Mouse (Mus musculus) kidney, embryonic 14.5 days (tissue): ENCODE data around the gene Furin. TPM values are rescaled to one million over a fixed set of nuclear protein-coding genes. Genes with fewer than 3 reads are reported as not detected.
A peak's percentile ranks its signal among the peaks of the same experiment; 100 is the strongest.

Source experiments
- ATAC-seq: fragments of 200-750 bp; cut with Nextera tagmentation; 2 replicates; pipeline ENCODE4 v1.8.0; 2017; ENCODE audit warnings: moderate number of reproducible peaks, mild to moderate bottlenecking, moderate TSS enrichment, moderate library complexity; ENCODE audit not compliant: low FRiP score, low TSS enrichment
- H3K27ac ChIP-seq: fragments of 300-500 bp; sonication (generic); 2 replicates; pipeline ENCODE4 v1.5.1; 2014; ENCODE audit warnings: low read depth, mild to moderate bottlenecking, low read length, moderate library complexity, mixed read lengths
- H3K27me3 ChIP-seq: fragments of 300-500 bp; sonication (generic); 2 replicates; pipeline ENCODE4 v1.6.1; 2014; ENCODE audit warnings: mild to moderate bottlenecking, low read length; ENCODE audit not compliant: control insufficient read depth, insufficient read depth
- H3K36me3 ChIP-seq: fragments of 300-500 bp; sonication (generic); 2 replicates; pipeline ENCODE4 v1.6.1; 2014; ENCODE audit warnings: low read length, mixed read lengths; ENCODE audit not compliant: control insufficient read depth, insufficient read depth
- H3K4me1 ChIP-seq: fragments of 300-500 bp; sonication (generic); 2 replicates; pipeline ENCODE4 v1.6.1; 2014; ENCODE audit warnings: low read length, mixed read lengths; ENCODE audit not compliant: control insufficient read depth, insufficient read depth
- H3K4me2 ChIP-seq: fragments of 300-500 bp; sonication (generic); replicated peaks from 2 replicates; pipeline ENCODE4 v1.6.1; 2014; ENCODE audit warnings: low read depth, mild to moderate bottlenecking, low read length
- H3K4me3 ChIP-seq: fragments of 300-500 bp; sonication (generic); 2 replicates; pipeline ENCODE4 v1.5.1; 2014; ENCODE audit warnings: mild to moderate bottlenecking, low read length
- H3K9ac ChIP-seq: fragments of 300-500 bp; sonication (generic); 2 replicates; pipeline ENCODE4 v1.6.1; 2014; ENCODE audit warnings: low read depth, mild to moderate bottlenecking, low read length, moderate library complexity
- H3K9me3 ChIP-seq: fragments of 300-500 bp; sonication (generic); 2 replicates; pipeline ENCODE4 v1.6.1; 2016; ENCODE audit warnings: low read length; ENCODE audit not compliant: control insufficient read depth
- WGBS: fragments of 180-500 bp; shearing (Covaris S2); extraction: QIAGEN DNeasy Blood & Tissue Kit; methylation state at CpG from one replicate; pipeline ENCODE4 v1.1.7; 2014; 5-methylcytosine and 5-hydroxymethylcytosine counted together
- polyA plus RNA-seq: library from polyadenylated mRNA; unstranded; fragments of >200 nt; fragmentation: Nextera tagmentation; extraction: Ambion mirVana; gene quantifications from 2 replicates; pipeline ENCODE4 v1.2.1, GENCODE M21; 2014

Furin gene
- polyA plus RNA-seq, 1 experiment from 2014 or later = 13.6 TPM

- H3K4me3 ChIP-seq = no peak overlapping the region
- no peak for ATAC-seq
- H3K4me2 ChIP-seq = no peak overlapping the region
- H3K9ac ChIP-seq = no peak overlapping the region
- no peaks in the 10 kb centered on the region for H3K9me3 ChIP-seq
- H3K27ac ChIP-seq = no peak overlapping the region
- peaks cover 41% of the 10 kb centered on the region for H3K36me3 ChIP-seq
- no peaks in the 10 kb centered on the region for H3K27me3 ChIP-seq
- peaks cover 8% of the 10 kb centered on the region; the same call in 1 of the 2 replicates for H3K4me1 ChIP-seq
- 88% methylated on average over 9 of the region's 9 CpGs for WGBS
Measured at GRCm38 (mm10) chr7:80368009-80368408, 37.2 kb downstream of the Furin start.

GRCm38 (mm10) chr7:80367232-80367631 is 38.0 kb downstream of the Furin start:
- no peak for ATAC-seq
- H3K36me3 ChIP-seq = peaks cover 49% of the 10 kb centered on the region
- H3K27ac ChIP-seq = no peak overlapping the region
- 97% methylated on average over 7 of the region's 7 CpGs for WGBS
- no peaks in the 10 kb centered on the region for H3K27me3 ChIP-seq
- H3K4me3 ChIP-seq = no peak overlapping the region
- H3K9me3 ChIP-seq = no peaks in the 10 kb centered on the region
- H3K9ac ChIP-seq = no peak overlapping the region
- no peak overlapping the region for H3K4me2 ChIP-seq
- peaks cover 8% of the 10 kb centered on the region; the same call in 1 of the 2 replicates for H3K4me1 ChIP-seq

- Histone ChIP-seq H3K4me1 (peaks cover 8% of the 10 kb centered on the region; the same call in 1 of the 2 replicates), H3K9ac (no peak overlapping the region), H3K36me3 (peaks cover 64% of the 10 kb centered on the region), H3K27me3 (no peaks in the 10 kb centered on the region), H3K27ac (no peak overlapping the region), H3K9me3 (no peaks in the 10 kb centered on the region), H3K4me2 (no peak overlapping the region), H3K4me3 (no peak overlapping the region)
- WGBS = 64% methylated on average over 2 of the region's 2 CpGs
- ATAC-seq = no peak
Measured at GRCm38 (mm10) chr7:80365759-80366158, 39.5 kb downstream of the Furin start.

DNA sequence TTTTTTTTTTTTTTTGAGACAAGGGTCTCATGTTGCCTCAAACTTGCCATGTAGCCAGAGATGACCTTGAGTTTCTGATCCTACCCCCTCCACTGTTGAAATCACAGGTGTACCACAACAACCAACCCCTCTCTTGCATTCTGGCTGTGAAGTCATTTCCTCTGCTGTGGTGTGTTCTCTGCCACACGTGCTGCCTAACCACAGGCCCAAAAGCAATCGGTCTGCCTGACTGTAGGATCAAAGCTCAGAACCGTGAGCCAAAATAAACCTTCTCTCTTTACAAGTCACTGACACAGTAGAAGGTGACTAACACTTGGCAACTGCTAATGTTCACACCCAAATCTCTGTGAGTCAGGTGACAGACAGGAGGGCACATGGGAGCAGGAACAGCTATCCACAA is 44.8 kb downstream of the Furin start:
- Histone ChIP-seq H3K9ac (no peak overlapping the region), H3K9me3 (no peaks in the 10 kb centered on the region), H3K4me3 (no peak overlapping the region), H3K4me1 (no peaks in the 10 kb centered on the region), H3K4me2 (no peak overlapping the region), H3K36me3 (peaks cover 83% of the 10 kb centered on the region), H3K27me3 (no peaks in the 10 kb centered on the region), H3K27ac (no peak overlapping the region)
- ATAC-seq = no peak
- 47% methylated on average over 3 of the region's 3 CpGs for WGBS

GRCm38 (mm10) chr7:80358039-80358438 is 47.2 kb downstream of the Furin start:
- Histone ChIP-seq H3K4me2 (no peak overlapping the region), H3K36me3 (peaks cover 79% of the 10 kb centered on the region), H3K27ac (no peak overlapping the region), H3K4me1 (no peaks in the 10 kb centered on the region), H3K9me3 (no peaks in the 10 kb centered on the region), H3K9ac (no peak overlapping the region), H3K4me3 (no peak overlapping the region), H3K27me3 (no peaks in the 10 kb centered on the region)
- no peak for ATAC-seq
- 78% methylated on average over 4 of the region's 4 CpGs for WGBS

- 0 out of 2 replicates have a peak overlapping the region, but pooled peaks have one; percentile 17 for H3K27ac ChIP-seq
- no peak for ATAC-seq
- 60% methylated on average over 8 of the region's 8 CpGs for WGBS
Measured at GRCm38 (mm10) chr7:80357156-80357555, 48.1 kb downstream of the Furin start.

DNA sequence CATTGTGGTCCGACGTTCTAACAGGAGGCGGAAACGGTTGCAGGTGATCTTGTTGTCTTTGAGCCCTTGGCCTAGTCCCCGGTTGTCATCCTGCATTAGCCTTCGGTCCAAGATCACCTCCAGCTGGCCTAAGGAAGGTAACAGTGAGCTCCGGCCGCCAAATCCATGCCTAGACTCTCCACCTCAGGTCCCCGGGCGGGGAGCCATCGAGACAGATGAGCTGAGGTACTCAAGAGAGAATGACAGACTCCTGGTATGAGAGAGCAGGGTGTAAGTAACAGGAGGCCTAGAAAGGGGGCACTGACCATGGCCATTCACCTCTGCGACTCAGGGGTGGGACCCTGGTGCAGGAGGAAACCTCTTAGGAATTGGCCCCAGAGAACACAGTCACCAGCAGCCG is 48.9 kb downstream of the Furin start:
- Histone ChIP-seq H3K4me1 (no peaks in the 10 kb centered on the region), H3K9ac (0 out of 2 replicates have a peak overlapping the region, but pooled peaks have one; percentile 7), H3K27ac (no peak overlapping the region), H3K4me3 (no peak overlapping the region), H3K9me3 (no peaks in the 10 kb centered on the region), H3K36me3 (peaks cover 76% of the 10 kb centered on the region), H3K4me2 (no peak overlapping the region), H3K27me3 (no peaks in the 10 kb centered on the region)
- WGBS = 89% methylated on average over 13 of the region's 13 CpGs
- ATAC-seq = no peak

More at GRCm38 (mm10) chr7:80357156-80357555, 48.1 kb downstream of the Furin start:
- no peak overlapping the region for H3K9ac ChIP-seq
- no peaks in the 10 kb centered on the region for H3K4me1 ChIP-seq
- peaks cover 78% of the 10 kb centered on the region for H3K36me3 ChIP-seq
- H3K27me3 ChIP-seq = no peaks in the 10 kb centered on the region
- no peaks in the 10 kb centered on the region for H3K9me3 ChIP-seq
- no peak overlapping the region for H3K4me2 ChIP-seq
- no peak overlapping the region for H3K4me3 ChIP-seq

DNA sequence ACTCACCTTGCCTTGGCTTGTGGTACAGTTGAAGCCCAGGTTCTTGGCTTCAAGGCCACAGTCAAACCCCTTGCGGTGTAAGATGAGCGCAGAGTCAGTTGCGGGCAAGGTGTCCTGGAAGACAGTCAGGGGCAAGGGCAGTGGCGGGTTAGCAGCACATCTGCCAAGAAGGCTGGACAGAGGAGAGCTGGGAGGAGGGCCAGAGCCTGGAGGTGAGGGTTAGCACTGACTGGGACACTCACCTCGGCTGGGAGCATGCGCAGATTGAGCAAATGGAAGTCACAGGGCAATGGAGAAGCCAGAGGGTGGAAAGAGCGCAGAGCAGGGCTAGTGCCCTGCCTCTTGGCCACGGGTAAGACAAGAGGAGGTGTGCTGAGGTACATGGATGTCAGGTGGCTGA is 52.3 kb downstream of the Furin start:
- no peak overlapping the region for H3K27ac ChIP-seq
- WGBS = 92% methylated on average over 8 of the region's 8 CpGs
- H3K4me2 ChIP-seq = no peak overlapping the region
- H3K4me1 ChIP-seq = no peaks in the 10 kb centered on the region
- H3K36me3 ChIP-seq = peaks cover 61% of the 10 kb centered on the region
- no peaks in the 10 kb centered on the region for H3K9me3 ChIP-seq
- H3K9ac ChIP-seq = no peak overlapping the region
- no peak for ATAC-seq
- H3K27me3 ChIP-seq = no peaks in the 10 kb centered on the region
- H3K4me3 ChIP-seq = no peak overlapping the region

DNA sequence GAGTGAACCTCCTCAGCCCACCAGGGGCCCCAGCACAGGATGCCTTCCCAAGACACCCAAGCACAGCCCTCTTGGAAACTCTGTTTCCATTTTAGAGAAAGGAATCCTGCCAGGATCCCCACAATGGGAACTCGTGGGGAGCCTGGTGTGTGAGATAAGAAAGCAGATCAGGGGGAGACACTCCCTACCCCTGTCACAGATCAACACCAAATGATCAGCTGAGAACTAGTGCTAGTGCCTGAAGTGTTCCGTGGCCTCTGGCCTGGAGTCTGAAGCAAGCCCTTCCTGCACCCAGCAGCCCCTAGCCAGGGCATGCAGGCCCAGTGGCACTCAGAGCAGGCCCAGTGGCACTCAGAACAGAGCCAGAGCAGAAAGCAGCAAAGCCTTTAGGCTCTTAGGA is 54.4 kb downstream of the Furin start:
- 85% methylated on average over 2 of the region's 2 CpGs for WGBS
- peaks cover 43% of the 10 kb centered on the region; the same call in 1 of the 2 replicates for H3K36me3 ChIP-seq
- no peaks in the 10 kb centered on the region for H3K9me3 ChIP-seq

More for the DNA sequence above, 54.4 kb downstream of the Furin start:
- Histone ChIP-seq H3K27me3 (no peaks in the 10 kb centered on the region), H3K4me1 (no peaks in the 10 kb centered on the region), H3K4me3 (no peak overlapping the region), H3K9ac (no peak overlapping the region), H3K27ac (no peak overlapping the region), H3K4me2 (no peak overlapping the region)
- no peak for ATAC-seq
